Mouse (Mus musculus) spleen, postnatal 14 days (tissue): ENCODE measurements around the gene Uprt.

Experiments
- DNase-seq, 2 experiments: peaks; one replicate each; pipeline ENCODE4 v3.0.0; 2021 to 2022; ENCODE audit warnings: low spot score in 2 of 2

The Uprt gene

GRCm38 (mm10) chrX:104482572-104483443 lies at the start of gene Uprt:
TSS of gene Uprt (plus strand) at chrX:104482818.
- DNase-seq = peak; percentile 29 to 46

GRCm38 (mm10) chrX:104433456-104433855 lies 49.2 kb upstream of the Uprt start:
- DNase-seq = no peak

- DNase-seq = no peak
Observed at GRCm38 (mm10) chrX:104452433-104452832, 30.2 kb upstream of the Uprt start.

- no peak for DNase-seq
Observed at GRCm38 (mm10) chrX:104461755-104462154, 20.9 kb upstream of the Uprt start.

GRCm38 (mm10) chrX:104464376-104464775 lies 18.2 kb upstream of the Uprt start:
- DNase-seq = no peak

GRCm38 (mm10) chrX:104478041-104478440 lies 4.6 kb upstream of the Uprt start:
- DNase-seq = no peak

- no peak for DNase-seq
Observed at GRCm38 (mm10) chrX:104483444-104483808, 808 bp downstream of the Uprt start.

GRCm38 (mm10) chrX:104485596-104485995 lies 3.0 kb downstream of the Uprt start:
- DNase-seq = no peak

- no peak for DNase-seq
Observed at GRCm38 (mm10) chrX:104488036-104488435, 5.4 kb downstream of the Uprt start.

GRCm38 (mm10) chrX:104488870-104489467 lies 6.4 kb downstream of the Uprt start:
- no peak for DNase-seq

GRCm38 (mm10) chrX:104489626-104490355 lies 7.2 kb downstream of the Uprt start:
- no peak for DNase-seq

GRCm38 (mm10) chrX:104501765-104502164 lies 19.1 kb downstream of the Uprt start:
- DNase-seq = no peak

- DNase-seq = no peak
Observed at GRCm38 (mm10) chrX:104542635-104543034, 60.0 kb downstream of the Uprt start.

- no peak for DNase-seq
Observed at GRCm38 (mm10) chrX:104543919-104544595, 61.4 kb downstream of the Uprt start.

GRCm38 (mm10) chrX:104545283-104545682 lies 62.7 kb downstream of the Uprt start:
- no peak for DNase-seq
